Mouse (Mus musculus): Measurements from ENCODE around the gene Timm8a2. TPM values are rescaled to one million over a fixed set of nuclear protein-coding genes. Genes with fewer than 3 reads are reported as not detected.

The Timm8a2 gene
- total and polyA plus RNA-seq, 3 experiments, result 0.05 TPM; not detected in 2

- no peaks in the 10 kb centered on the region for H3K9me3 ChIP-seq (replicated peaks)
- TF ChIP-seq CTCF (IDR thresholded peaks at IDR 0.05; ENCODE audit: low read depth, low read length), result no peak
- ATAC-seq (ENCODE audit: extremely low read depth, insufficient number of reproducible peaks, low FRiP score, poor library complexity, severe bottlenecking) (peak; percentile 25; the same call in 1 of the 2 replicates), DNase-seq (ENCODE audit: low spot score) (peak; percentile 37)
- H3K36me3 ChIP-seq (replicated peaks), result peaks cover 81% of the 10 kb centered on the region
- peaks cover 27% of the 10 kb centered on the region for H3K4me1 ChIP-seq (ENCODE audit: insufficient read depth, low read depth, low read length)
- H3K4me3 ChIP-seq (ENCODE audit: low read depth, low read length), result no peak overlapping the region
- H3K27me3 ChIP-seq (ENCODE audit: insufficient read depth, low read length), result no peaks in the 10 kb centered on the region
These were observed 39.5 kb upstream of the Timm8a2 start for GRCm38 (mm10) chr14:121994846-121995556.

DNA sequence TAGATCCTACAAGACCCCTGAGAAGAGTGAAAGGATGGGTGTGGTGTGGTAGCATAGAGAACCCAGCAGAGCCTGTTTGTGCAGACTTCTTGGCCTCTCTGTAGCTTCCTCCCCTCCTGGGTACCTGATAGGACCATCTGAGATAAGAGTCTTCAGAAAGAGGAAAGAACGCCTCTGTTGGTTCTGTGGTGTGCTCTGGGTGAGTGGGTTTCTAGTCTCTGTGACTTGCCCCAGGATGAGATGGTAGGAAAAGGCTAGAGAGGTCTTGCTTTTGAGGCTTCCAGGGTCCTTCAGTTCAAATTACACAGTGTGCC lies 39.0 kb upstream of the Timm8a2 start:
- H3K4me1 ChIP-seq (ENCODE audit: insufficient read depth, low read depth, low read length), result peaks cover 27% of the 10 kb centered on the region
- H3K9me3 ChIP-seq (replicated peaks), result no peaks in the 10 kb centered on the region
- H3K36me3 ChIP-seq (replicated peaks), result peaks cover 81% of the 10 kb centered on the region
- DNase-seq (ENCODE audit: low spot score), result peak; percentile 37
- no peak for TF ChIP-seq GATA2 (IDR thresholded peaks at IDR 0.05; ENCODE audit: borderline replicate concordance, low read depth, low read length)
- no peak for TF ChIP-seq POLR2AphosphoS5 (IDR thresholded peaks at IDR 0.05; ENCODE audit: insufficient replicate concordance, low read depth, low read length)
- no peak for TF ChIP-seq GATA1 (IDR thresholded peaks at IDR 0.05; ENCODE audit: borderline replicate concordance, low read length)
- no peak for TF ChIP-seq CTCF (IDR thresholded peaks at IDR 0.05; ENCODE audit: low read depth, low read length)
- no peak for TF ChIP-seq TAL1 (conservative IDR thresholded peaks at IDR 0.05; ENCODE audit: low read depth, low read length)
- no peaks in the 10 kb centered on the region for H3K27me3 ChIP-seq (ENCODE audit: insufficient read depth, low read length)
- ATAC-seq (ENCODE audit: extremely low read depth, insufficient number of reproducible peaks, low FRiP score, poor library complexity, severe bottlenecking), result peak; percentile 51
- H3K4me3 ChIP-seq (ENCODE audit: low read depth, low read length), result no peak overlapping the region

GRCm38 (mm10) chr14:121996786-121997185 lies 37.7 kb upstream of the Timm8a2 start:
- DNase-seq (ENCODE audit: low spot score) (no peak), ATAC-seq (ENCODE audit: extremely low read depth, insufficient number of reproducible peaks, low FRiP score, poor library complexity, severe bottlenecking) (no peak)
- Histone ChIP-seq H3K36me3 (replicated peaks) (peaks cover 81% of the 10 kb centered on the region), H3K4me1 (ENCODE audit: insufficient read depth, low read depth, low read length) (peaks cover 27% of the 10 kb centered on the region), H3K27me3 (ENCODE audit: insufficient read depth, low read length) (no peaks in the 10 kb centered on the region), H3K9me3 (replicated peaks) (no peaks in the 10 kb centered on the region), H3K4me3 (ENCODE audit: low read depth, low read length) (no peak overlapping the region)
- TF ChIP-seq GATA2 (IDR thresholded peaks at IDR 0.05; ENCODE audit: borderline replicate concordance, low read depth, low read length), result no peak
- no peak for TF ChIP-seq TAL1 (conservative IDR thresholded peaks at IDR 0.05; ENCODE audit: low read depth, low read length)

- Histone ChIP-seq H3K27me3 (ENCODE audit: insufficient read depth, low read length) (no peaks in the 10 kb centered on the region), H3K36me3 (replicated peaks) (peaks cover 84% of the 10 kb centered on the region), H3K4me1 (ENCODE audit: insufficient read depth, low read depth, low read length) (peaks cover 26% of the 10 kb centered on the region), H3K9me3 (replicated peaks) (no peaks in the 10 kb centered on the region), H3K4me3 (ENCODE audit: low read depth, low read length) (no peak overlapping the region)
- DNase-seq (ENCODE audit: low spot score) (no peak), ATAC-seq (ENCODE audit: extremely low read depth, insufficient number of reproducible peaks, low FRiP score, poor library complexity, severe bottlenecking) (no peak)
- TF ChIP-seq TAL1 (conservative IDR thresholded peaks at IDR 0.05; ENCODE audit: low read depth, low read length) (no peak), GATA1 (IDR thresholded peaks at IDR 0.05; ENCODE audit: borderline replicate concordance, low read length) (no peak), POLR2AphosphoS5 (IDR thresholded peaks at IDR 0.05; ENCODE audit: insufficient replicate concordance, low read depth, low read length) (no peak), CTCF (IDR thresholded peaks at IDR 0.05; ENCODE audit: low read depth, low read length) (no peak), GATA2 (IDR thresholded peaks at IDR 0.05; ENCODE audit: borderline replicate concordance, low read depth, low read length) (no peak)
These were observed 35.0 kb upstream of the Timm8a2 start for GRCm38 (mm10) chr14:121999455-121999854.

DNA sequence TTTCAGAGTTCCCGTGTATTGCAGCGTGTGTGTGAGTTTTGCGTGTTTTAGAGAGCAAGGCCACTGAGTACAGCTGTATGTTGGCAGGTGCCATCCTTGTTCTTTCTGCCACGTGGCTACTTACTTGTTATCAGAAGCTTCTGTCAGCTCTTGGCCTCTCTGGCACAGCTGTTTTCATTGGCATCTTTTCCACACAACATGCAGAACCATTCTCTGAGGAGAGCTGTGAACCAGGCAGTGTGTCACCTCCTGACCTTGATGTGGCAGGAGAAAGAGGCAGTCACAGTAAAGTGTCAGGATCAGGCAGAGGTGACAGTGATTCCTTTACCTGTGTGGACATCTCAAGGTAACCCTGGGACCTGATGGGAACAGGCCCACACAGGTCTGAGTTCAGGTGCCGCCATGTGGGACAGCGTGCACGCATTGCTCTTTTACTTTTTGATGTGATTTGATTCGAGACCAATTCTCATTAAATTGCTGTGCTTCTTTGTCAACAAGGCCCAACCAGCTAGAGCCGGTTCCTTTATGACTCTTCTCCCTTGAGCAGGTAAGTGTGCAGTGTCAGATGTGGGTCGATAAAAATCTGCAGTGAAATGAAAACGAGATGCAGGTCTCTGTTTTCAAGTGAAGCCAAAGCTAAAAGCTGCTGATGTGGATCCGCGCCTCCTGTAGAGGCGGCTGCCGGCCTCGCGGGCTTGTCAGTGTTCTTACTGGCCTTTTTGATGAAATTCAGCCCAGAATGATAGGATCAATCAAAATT lies 33.9 kb upstream of the Timm8a2 start:
- Histone ChIP-seq H3K4me3 (ENCODE audit: low read depth, low read length) (no peak overlapping the region), H3K27me3 (ENCODE audit: insufficient read depth, low read length) (no peaks in the 10 kb centered on the region), H3K4me1 (ENCODE audit: insufficient read depth, low read depth, low read length) (peaks cover 16% of the 10 kb centered on the region), H3K9me3 (replicated peaks) (no peaks in the 10 kb centered on the region), H3K36me3 (replicated peaks) (peaks cover 81% of the 10 kb centered on the region)
- ATAC-seq (ENCODE audit: extremely low read depth, insufficient number of reproducible peaks, low FRiP score, poor library complexity, severe bottlenecking) (no peak), DNase-seq (ENCODE audit: low spot score) (no peak)
- TF ChIP-seq TAL1 (conservative IDR thresholded peaks at IDR 0.05; ENCODE audit: low read depth, low read length) (no peak), GATA1 (IDR thresholded peaks at IDR 0.05; ENCODE audit: borderline replicate concordance, low read length) (no peak), GATA2 (IDR thresholded peaks at IDR 0.05; ENCODE audit: borderline replicate concordance, low read depth, low read length) (no peak), CTCF (IDR thresholded peaks at IDR 0.05; ENCODE audit: low read depth, low read length) (no peak), POLR2AphosphoS5 (IDR thresholded peaks at IDR 0.05; ENCODE audit: insufficient replicate concordance, low read depth, low read length) (no peak)

- Histone ChIP-seq H3K27me3 (ENCODE audit: insufficient read depth, low read length) (no peaks in the 10 kb centered on the region), H3K9me3 (replicated peaks) (no peaks in the 10 kb centered on the region), H3K4me3 (ENCODE audit: low read depth, low read length) (no peak overlapping the region), H3K36me3 (replicated peaks) (peaks cover 65% of the 10 kb centered on the region), H3K4me1 (ENCODE audit: insufficient read depth, low read depth, low read length) (peaks cover 5% of the 10 kb centered on the region; the same call in 1 of the 2 replicates)
- no peak for ATAC-seq (ENCODE audit: extremely low read depth, insufficient number of reproducible peaks, low FRiP score, poor library complexity, severe bottlenecking)
- no peak for TF ChIP-seq POLR2AphosphoS5 (IDR thresholded peaks at IDR 0.05; ENCODE audit: insufficient replicate concordance, low read depth, low read length)
- TF ChIP-seq GATA2 (IDR thresholded peaks at IDR 0.05; ENCODE audit: borderline replicate concordance, low read depth, low read length), result no peak
- no peak for TF ChIP-seq GATA1 (IDR thresholded peaks at IDR 0.05; ENCODE audit: borderline replicate concordance, low read length)
- TF ChIP-seq CTCF (IDR thresholded peaks at IDR 0.05; ENCODE audit: low read depth, low read length), result no peak
- TF ChIP-seq TAL1 (conservative IDR thresholded peaks at IDR 0.05; ENCODE audit: low read depth, low read length), result no peak
- no peak for DNase-seq (ENCODE audit: low spot score)
These were observed 32.2 kb upstream of the Timm8a2 start for GRCm38 (mm10) chr14:122002224-122002623.

Data from G1E (cell line).